15 mouse cellular contexts compared by ENCODE assay signal in genomic region chr14:18008524-18008923, GRCm38 (mm10).
"Had no signal": no experiment of that assay in that cellular context is flagged by ENCODE, and none has a peak within 500 bp of the region (broad histone marks: within the 10 kb centered on the region; RNA-seq: fewer than 3 reads in every experiment).

No protein-coding gene starts in this region.

- H3K4me2 ChIP-seq: limb, embryonic 12.5 days; liver, embryonic 13.5 days; stomach, embryonic 15.5 days had no signal

- H3K9me3 ChIP-seq: limb, embryonic 12.5 days; liver, embryonic 13.5 days; megakaryocyte, embryonic 14.5 days; stomach, embryonic 15.5 days had no signal

- H3K9ac ChIP-seq: limb, embryonic 12.5 days; liver, embryonic 13.5 days; liver, postnatal 0 days; stomach, embryonic 15.5 days had no signal

- H3K4me1 ChIP-seq: limb, embryonic 12.5 days; liver, embryonic 13.5 days; stomach, embryonic 15.5 days had no signal

- H3K4me3 ChIP-seq: left cerebral cortex, adult 2 months; limb, embryonic 12.5 days; liver, embryonic 13.5 days; megakaryocyte, embryonic 14.5 days; stomach, embryonic 15.5 days had no signal

- H3K36me3 ChIP-seq: limb, embryonic 12.5 days; liver, embryonic 13.5 days; stomach, embryonic 15.5 days had no signal

- DNase-seq: kidney, adult 8-10 months; kidney, postnatal 25 days; liver; liver, embryonic 13.5 days; liver, postnatal 0 days; lung, postnatal 14 days; midbrain, embryonic 14.5 days; thymus, adult 2 months; thymus, postnatal 25 days had no signal

- H3K27ac ChIP-seq: left cerebral cortex, adult 2 months; limb, embryonic 12.5 days; liver, embryonic 13.5 days; macrophage; stomach, embryonic 15.5 days had no signal

- H3K27me3 ChIP-seq: limb, embryonic 12.5 days; liver, embryonic 13.5 days; megakaryocyte, embryonic 14.5 days; stomach, embryonic 15.5 days had no signal

- ATAC-seq: intestine, postnatal 0 days; liver, postnatal 0 days had no signal
